Mouse (Mus musculus) stomach, postnatal 0 days (tissue): ENCODE results near the gene Frat1. TPM values are rescaled to one million over a fixed set of nuclear protein-coding genes. Genes with fewer than 3 reads are reported as not detected.

Experiments
- ATAC-seq: fragments of 200-750 bp; cut with Nextera tagmentation; 2 replicates; pipeline ENCODE4 v1.8.0; 2017; ENCODE audit not compliant: low FRiP score, low TSS enrichment
- DNase-seq: peaks from one replicate; pipeline ENCODE4 v3.0.0-alpha.2; 2016; ENCODE audit warnings: low spot score
- H3K27ac ChIP-seq: fragments of 300-500 bp; sonication (generic); replicated peaks from 2 replicates; pipeline ENCODE4 v1.5.1; 2014; ENCODE audit warnings: mild to moderate bottlenecking, control low read depth
- H3K27me3 ChIP-seq: fragments of 300-500 bp; sonication (generic); 2 replicates; pipeline ENCODE4 v1.6.1; 2014; ENCODE audit warnings: low read length; ENCODE audit not compliant: control insufficient read depth, insufficient read depth
- H3K36me3 ChIP-seq: fragments of 300-500 bp; sonication (generic); 2 replicates; pipeline ENCODE4 v1.6.1; 2014; ENCODE audit warnings: low read length, mixed read lengths; ENCODE audit not compliant: control insufficient read depth, insufficient read depth
- H3K4me1 ChIP-seq: fragments of 300-500 bp; sonication (generic); replicated peaks from 2 replicates; pipeline ENCODE4 v1.6.1; 2014; ENCODE audit warnings: antibody characterized with exemption; ENCODE audit not compliant: control insufficient read depth, insufficient read depth
- H3K4me2 ChIP-seq: fragments of 300-500 bp; sonication (generic); replicated peaks from 2 replicates; pipeline ENCODE4 v1.6.1; 2014; ENCODE audit warnings: low read depth, mild to moderate bottlenecking, control low read depth, moderate library complexity
- H3K4me3 ChIP-seq: fragments of 300-500 bp; sonication (generic); 2 replicates; pipeline ENCODE4 v1.5.1; 2014; ENCODE audit warnings: low read depth, low read length, control low read depth
- H3K9ac ChIP-seq: fragments of 300-500 bp; sonication (generic); 2 replicates; pipeline ENCODE4 v1.6.1; 2014; ENCODE audit warnings: mild to moderate bottlenecking, low read length, control low read depth, mixed read lengths
- H3K9me3 ChIP-seq: fragments of 300-500 bp; sonication (generic); 2 replicates; pipeline ENCODE4 v1.6.1; 2016; ENCODE audit warnings: low read length; ENCODE audit not compliant: control insufficient read depth
- CTCF ChIP-seq: IDR thresholded peaks from 2 replicates; pipeline ENCODE4 v1.5.1; 2016; ENCODE audit warnings: antibody characterized with exemption, low read depth, mild to moderate bottlenecking, moderate library complexity
- EP300 ChIP-seq: optimal IDR thresholded peaks from 2 replicates; pipeline ENCODE3; 2016; ENCODE audit warnings: antibody characterized with exemption
- WGBS: fragments of 180-500 bp; shearing (Covaris S2); extraction: QIAGEN DNeasy Blood & Tissue Kit; methylation state at CpG from one replicate; pipeline ENCODE4 v1.1.7; 2014; 5-methylcytosine and 5-hydroxymethylcytosine counted together
- polyA plus RNA-seq: library from polyadenylated mRNA; unstranded; fragments of >200 nt; fragmentation: Nextera tagmentation; extraction: Ambion mirVana; gene quantifications from 2 replicates; pipeline ENCODE4 v1.2.1, GENCODE M21; 2015

The Frat1 gene
- polyA plus RNA-seq, 1 experiment from 2014 or later, result 9.3 TPM

DNA sequence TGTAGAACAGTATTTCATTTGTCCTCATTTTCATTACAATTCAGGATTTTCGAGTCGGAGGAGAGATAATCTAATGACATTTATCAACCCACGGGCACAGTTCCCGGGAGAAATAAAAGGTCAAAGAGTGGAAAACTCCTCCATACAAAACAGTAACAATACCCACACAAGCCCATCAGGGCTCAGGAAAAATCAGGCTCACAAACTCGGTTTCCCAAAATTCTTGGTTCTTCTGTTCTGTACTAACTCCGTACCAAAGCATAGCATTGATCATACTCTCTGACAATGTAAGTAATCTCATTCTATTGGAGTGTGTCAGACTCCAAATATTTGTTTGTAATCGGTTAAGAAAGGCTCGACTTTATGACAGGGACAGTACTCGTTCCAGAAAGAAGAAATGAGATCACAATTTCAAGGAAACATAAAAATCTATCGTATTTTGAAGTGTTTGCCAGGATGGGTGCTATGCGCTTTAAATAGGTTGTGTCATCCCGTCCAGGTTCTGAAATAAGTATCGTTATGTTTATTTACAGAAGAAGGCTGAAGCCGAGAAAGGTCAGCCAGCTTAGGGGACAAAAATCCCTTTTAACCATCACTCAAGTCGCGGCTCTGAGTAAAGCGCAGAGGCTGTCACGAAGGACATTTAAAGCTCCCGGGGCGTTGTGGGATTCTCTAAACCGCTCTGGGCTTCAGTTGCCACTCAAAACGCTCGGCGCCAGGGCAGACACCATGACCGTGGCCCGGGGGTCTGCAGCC lies 28.6 kb upstream of the Frat1 start:
- H3K4me3 ChIP-seq, result peak overlapping the region; percentile 99
- WGBS, result 1% methylated on average over 26 of the region's 26 CpGs
- DNase-seq (no peak), ATAC-seq (no peak)
- no peaks in the 10 kb centered on the region for H3K27me3 ChIP-seq
- peak overlapping the region; percentile 88 for H3K4me2 ChIP-seq
- no peaks in the 10 kb centered on the region for H3K9me3 ChIP-seq
- TF ChIP-seq EP300 (no peak), CTCF (no peak)
- peak overlapping the region; percentile 74 for H3K9ac ChIP-seq
- H3K36me3 ChIP-seq, result no peaks in the 10 kb centered on the region
- peak overlapping the region; percentile 45; the same call in 1 of the 2 replicates for H3K27ac ChIP-seq
- no peaks in the 10 kb centered on the region for H3K4me1 ChIP-seq

GRCm38 (mm10) chr19:41801742-41802369 lies 27.9 kb upstream of the Frat1 start, which contains the start of gene Arhgap19:
Arhgap19 (minus strand) TSS chr19:41802047.
- peak within 1 kb of the TSS; percentile 74 for H3K9ac ChIP-seq
- peak within 1 kb of the TSS; percentile 99 for H3K4me3 ChIP-seq
- DNase-seq, result peak; percentile 92
- TF ChIP-seq CTCF (peak; percentile 2; the same call in 1 of the 2 replicates), EP300 (no peak)
- no peaks in the 10 kb centered on the region for H3K27me3 ChIP-seq
- no peaks in the 10 kb centered on the region for H3K9me3 ChIP-seq
- H3K27ac ChIP-seq, result peak within 1 kb of the TSS; percentile 45; the same call in 1 of the 2 replicates
- ATAC-seq, result peak; percentile 99
- H3K4me1 ChIP-seq, result no peaks in the 10 kb centered on the region
- under 1% methylated on average over 48 of the region's 48 CpGs for WGBS
- H3K4me2 ChIP-seq, result peak within 1 kb of the TSS; percentile 88
- H3K36me3 ChIP-seq, result no peaks in the 10 kb centered on the region

DNA sequence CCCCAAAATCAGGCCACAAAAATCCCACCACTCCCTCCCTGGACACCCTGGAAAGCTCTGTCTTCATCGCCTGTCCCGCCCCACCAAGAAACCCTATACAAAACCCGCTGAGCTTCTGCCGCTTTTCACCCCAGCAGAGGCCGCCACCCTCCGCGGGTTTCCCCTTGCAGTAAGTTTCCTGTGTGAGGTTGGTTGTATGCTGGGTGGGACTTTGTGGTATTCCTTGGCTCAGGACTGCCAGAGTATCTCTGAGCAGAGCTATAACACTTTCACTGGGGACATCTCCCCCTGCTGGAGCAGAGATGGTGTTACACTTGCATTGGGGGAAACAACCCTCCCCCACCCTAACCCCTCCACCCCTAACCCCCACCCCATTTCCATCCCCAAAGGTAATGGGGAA lies 26.4 kb upstream of the Frat1 start:
- H3K4me2 ChIP-seq, result no peak overlapping the region
- ATAC-seq (no peak), DNase-seq (peak; percentile 51)
- WGBS, result 44% methylated on average over 7 of the region's 7 CpGs
- TF ChIP-seq CTCF, result peak; percentile 56
- no peak for TF ChIP-seq EP300
- H3K9me3 ChIP-seq, result no peaks in the 10 kb centered on the region
- no peak overlapping the region for H3K4me3 ChIP-seq
- no peak overlapping the region for H3K27ac ChIP-seq
- H3K27me3 ChIP-seq, result no peaks in the 10 kb centered on the region
- H3K36me3 ChIP-seq, result no peaks in the 10 kb centered on the region
- no peak overlapping the region for H3K9ac ChIP-seq
- no peaks in the 10 kb centered on the region for H3K4me1 ChIP-seq

- ATAC-seq (no peak), DNase-seq (no peak)
- no peak overlapping the region for H3K27ac ChIP-seq
- no peaks in the 10 kb centered on the region for H3K9me3 ChIP-seq
- WGBS, result 86% methylated on average over 4 of the region's 4 CpGs
- H3K4me1 ChIP-seq, result no peaks in the 10 kb centered on the region
- H3K36me3 ChIP-seq, result no peaks in the 10 kb centered on the region
- no peak overlapping the region for H3K4me3 ChIP-seq
- H3K4me2 ChIP-seq, result no peak overlapping the region
- no peak overlapping the region for H3K9ac ChIP-seq
- no peak for TF ChIP-seq EP300
- peak; percentile 52 for TF ChIP-seq CTCF
- H3K27me3 ChIP-seq, result no peaks in the 10 kb centered on the region
Observed at GRCm38 (mm10) chr19:41805831-41806230, 23.9 kb upstream of the Frat1 start.

GRCm38 (mm10) chr19:41807497-41807896 lies 22.3 kb upstream of the Frat1 start:
- DNase-seq (no peak), ATAC-seq (no peak)
- H3K36me3 ChIP-seq, result no peaks in the 10 kb centered on the region
- H3K4me2 ChIP-seq, result no peak overlapping the region
- no peak overlapping the region for H3K4me3 ChIP-seq
- TF ChIP-seq EP300, result no peak
- TF ChIP-seq CTCF, result no peak
- no peak overlapping the region for H3K27ac ChIP-seq
- 77% methylated on average over 9 of the region's 9 CpGs for whole genome bisulfite sequencing
- no peaks in the 10 kb centered on the region for H3K9me3 ChIP-seq
- no peaks in the 10 kb centered on the region for H3K27me3 ChIP-seq
- no peaks in the 10 kb centered on the region for H3K4me1 ChIP-seq
- H3K9ac ChIP-seq, result no peak overlapping the region
